Mouse (Mus musculus) limb, embryonic 14.5 days (tissue): ENCODE data around the gene Ctdspl. TPM values are rescaled to one million over a fixed set of nuclear protein-coding genes. Genes with fewer than 3 reads are reported as not detected.

ENCODE experiments used
- ATAC-seq: fragments of 200-750 bp; cut with Nextera tagmentation; 2 replicates; pipeline ENCODE4 v1.8.0; 2017; ENCODE audit warnings: low read depth, moderate number of reproducible peaks, moderate TSS enrichment; ENCODE audit not compliant: low FRiP score
- DNase-seq: peaks from one replicate; pipeline ENCODE4 v3.0.0-alpha.2; 2015; ENCODE audit warnings: low spot score
- H3K27ac ChIP-seq: fragments of 300-500 bp; sonication (generic); replicated peaks from 2 replicates; pipeline ENCODE4 v1.5.1; 2014; ENCODE audit warnings: low read depth, mild to moderate bottlenecking, low read length, moderate library complexity, mixed read lengths
- H3K27me3 ChIP-seq: fragments of 300-500 bp; sonication (generic); 2 replicates; pipeline ENCODE4 v1.6.1; 2014; ENCODE audit warnings: low read length, mixed read lengths; ENCODE audit not compliant: control insufficient read depth, insufficient read depth
- H3K36me3 ChIP-seq: fragments of 300-500 bp; sonication (generic); 2 replicates; pipeline ENCODE4 v1.6.1; 2014; ENCODE audit warnings: mild to moderate bottlenecking, low read length, moderate library complexity, mixed read lengths; ENCODE audit not compliant: control insufficient read depth, insufficient read depth
- H3K4me1 ChIP-seq: fragments of 300-500 bp; sonication (generic); 2 replicates; pipeline ENCODE4 v1.6.1; 2014; ENCODE audit warnings: antibody characterized with exemption, low read length, mixed read lengths; ENCODE audit not compliant: control insufficient read depth, insufficient read depth
- H3K4me2 ChIP-seq: fragments of 300-500 bp; sonication (generic); replicated peaks from 2 replicates; pipeline ENCODE4 v1.6.1; 2014; ENCODE audit warnings: low read depth, mild to moderate bottlenecking, low read length, moderate library complexity; ENCODE audit not compliant: severe bottlenecking
- H3K4me3 ChIP-seq: fragments of 300-500 bp; sonication (generic); replicated peaks from 2 replicates; pipeline ENCODE4 v1.5.1; 2014; ENCODE audit warnings: low read length
- H3K9ac ChIP-seq: fragments of 300-500 bp; sonication (generic); 2 replicates; pipeline ENCODE4 v1.6.1; 2014; ENCODE audit warnings: mild to moderate bottlenecking, low read depth, low read length, moderate library complexity; ENCODE audit not compliant: severe bottlenecking
- H3K9me3 ChIP-seq: fragments of 300-500 bp; sonication (generic); 2 replicates; pipeline ENCODE4 v1.6.1; 2016; ENCODE audit warnings: low read length; ENCODE audit not compliant: control insufficient read depth
- POLR2A ChIP-seq: fragments of 200-500 bp; IDR thresholded peaks from 2 replicates; pipeline ENCODE4 v1.8.0; 2012; ENCODE audit warnings: inconsistent platforms, mild to moderate bottlenecking, moderate library complexity, borderline replicate concordance; ENCODE audit not compliant: insufficient read depth, insufficient read length; ENCODE audit errors: extremely low read depth
- WGBS: fragments of 180-500 bp; shearing (Covaris S2); extraction: QIAGEN DNeasy Blood & Tissue Kit; methylation state at CpG from one replicate; pipeline ENCODE4 v1.1.7; 2014; 5-methylcytosine and 5-hydroxymethylcytosine counted together
- polyA plus RNA-seq, 2 experiments: library from polyadenylated mRNA; depleted of rRNA in 1 of 2; stranded (reverse) in 1 of 2; unstranded in 1 of 2; fragments of >200 nt; fragmentation: Nextera tagmentation in 1 of 2; extraction: Ambion mirVana in 1 of 2; gene quantifications; 2 replicates each; pipeline versions ENCODE4 v1.2.1 to v1.2.3; 2012 to 2014

Gene Ctdspl
- polyA plus RNA-seq, 2 experiments: 23.8 to 38.0 TPM

DNA sequence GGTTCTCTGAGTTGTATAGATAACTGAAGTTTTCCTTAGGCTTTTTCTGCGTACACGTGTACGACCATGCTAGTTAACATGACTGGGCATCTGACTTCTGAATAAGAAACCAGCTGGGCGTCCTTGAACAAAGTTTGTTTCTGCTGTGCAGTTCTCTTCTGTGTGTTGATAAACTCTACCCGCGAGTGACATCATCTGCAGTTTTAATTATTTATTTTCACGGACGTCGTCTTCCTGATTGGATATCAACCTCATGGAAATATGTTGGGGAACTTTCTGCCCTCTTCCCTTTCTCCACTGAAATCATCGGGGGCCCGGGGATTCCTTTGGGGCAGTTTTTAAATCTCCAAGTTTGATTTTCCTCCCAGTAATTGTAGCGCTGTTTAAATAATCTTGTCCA lies 8.1 kb downstream of the Ctdspl start:
- no peak overlapping the region for H3K4me2 ChIP-seq
- ATAC-seq (no peak), DNase-seq (no peak)
- H3K9me3 ChIP-seq: no peaks in the 10 kb centered on the region
- no peak overlapping the region for H3K9ac ChIP-seq
- H3K4me1 ChIP-seq: peaks cover 33% of the 10 kb centered on the region
- no peaks in the 10 kb centered on the region; the same call in 1 of the 2 replicates for H3K36me3 ChIP-seq
- TF ChIP-seq POLR2A: no peak
- no peak overlapping the region for H3K4me3 ChIP-seq
- H3K27ac ChIP-seq: no peak overlapping the region
- no peaks in the 10 kb centered on the region for H3K27me3 ChIP-seq
- WGBS: 81% methylated on average over 12 of the region's 12 CpGs

GRCm38 (mm10) chr9:118935098-118935497 lies 8.8 kb downstream of the Ctdspl start:
- no peak overlapping the region for H3K9ac ChIP-seq
- H3K27me3 ChIP-seq: no peaks in the 10 kb centered on the region
- peaks cover 35% of the 10 kb centered on the region for H3K4me1 ChIP-seq
- H3K36me3 ChIP-seq: no peaks in the 10 kb centered on the region; the same call in 1 of the 2 replicates
- H3K4me3 ChIP-seq: no peak overlapping the region
- ATAC-seq (no peak), DNase-seq (no peak)
- H3K9me3 ChIP-seq: no peaks in the 10 kb centered on the region
- TF ChIP-seq POLR2A: no peak
- H3K27ac ChIP-seq: no peak overlapping the region
- 44% methylated on average over 13 of the region's 13 CpGs for WGBS
- H3K4me2 ChIP-seq: no peak overlapping the region

GRCm38 (mm10) chr9:118936071-118936470 lies 9.8 kb downstream of the Ctdspl start:
- TF ChIP-seq POLR2A: no peak
- no peak overlapping the region for H3K9ac ChIP-seq
- no peak overlapping the region for H3K4me3 ChIP-seq
- WGBS: 24% methylated on average over 12 of the region's 12 CpGs
- H3K27ac ChIP-seq: no peak overlapping the region
- no peaks in the 10 kb centered on the region for H3K36me3 ChIP-seq
- no peak overlapping the region for H3K4me2 ChIP-seq
- ATAC-seq: no peak
- peaks cover 38% of the 10 kb centered on the region for H3K4me1 ChIP-seq
- H3K9me3 ChIP-seq: no peaks in the 10 kb centered on the region
- no peak for DNase-seq
- no peaks in the 10 kb centered on the region for H3K27me3 ChIP-seq

DNA sequence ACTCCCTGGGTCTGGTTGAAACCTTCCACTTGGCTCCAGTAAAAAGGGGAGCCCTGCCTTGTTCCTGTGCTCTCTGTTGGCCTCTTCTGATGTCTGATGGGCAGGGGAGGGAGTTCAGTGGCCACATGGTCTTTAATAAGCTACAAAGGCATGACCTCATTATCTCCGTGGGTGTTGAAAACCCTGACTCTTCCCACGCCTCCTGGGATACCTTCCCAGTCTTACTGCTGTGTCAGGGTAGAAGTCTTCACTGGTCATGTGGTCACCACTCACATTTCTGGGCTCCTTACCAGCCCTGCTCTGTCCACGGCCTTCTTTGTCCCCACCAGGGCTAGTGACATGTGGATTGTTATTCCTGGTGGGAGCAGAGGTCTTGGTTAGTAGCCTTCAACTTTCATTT lies 11.3 kb downstream of the Ctdspl start:
- Histone ChIP-seq H3K4me1 (peaks cover 38% of the 10 kb centered on the region), H3K27me3 (no peaks in the 10 kb centered on the region), H3K9ac (no peak overlapping the region), H3K9me3 (no peaks in the 10 kb centered on the region), H3K27ac (no peak overlapping the region), H3K4me3 (no peak overlapping the region), H3K4me2 (no peak overlapping the region), H3K36me3 (no peaks in the 10 kb centered on the region)
- TF ChIP-seq POLR2A: no peak
- DNase-seq (no peak), ATAC-seq (no peak)
- WGBS: 50% methylated on average over 3 of the region's 3 CpGs

DNA sequence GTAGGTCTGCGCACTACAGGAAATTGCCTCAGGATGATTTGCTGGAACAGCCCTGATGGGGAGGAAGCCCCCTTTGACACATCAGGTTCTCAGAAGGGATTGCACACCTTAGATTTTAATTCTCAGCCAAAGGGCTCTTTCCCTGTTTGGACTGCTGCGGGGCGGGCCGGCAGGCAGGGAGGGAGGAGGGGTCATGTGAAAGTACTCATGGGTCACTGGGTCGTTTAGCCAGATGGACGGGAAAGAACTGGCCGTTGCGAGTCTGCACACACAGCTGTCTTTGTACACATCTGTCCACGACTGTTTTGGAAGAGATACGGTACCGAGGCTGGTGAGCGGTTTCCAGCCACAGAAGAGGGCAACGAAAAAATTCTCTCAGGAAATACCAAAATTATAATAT lies 13.2 kb downstream of the Ctdspl start:
- peaks cover 38% of the 10 kb centered on the region for H3K4me1 ChIP-seq
- ATAC-seq (no peak), DNase-seq (no peak)
- H3K4me2 ChIP-seq: no peak overlapping the region
- H3K27ac ChIP-seq: peak overlapping the region; percentile 80
- H3K4me3 ChIP-seq: no peak overlapping the region
- no peak overlapping the region for H3K9ac ChIP-seq
- no peaks in the 10 kb centered on the region for H3K27me3 ChIP-seq
- H3K36me3 ChIP-seq: no peaks in the 10 kb centered on the region
- TF ChIP-seq POLR2A: no peak
- no peaks in the 10 kb centered on the region for H3K9me3 ChIP-seq
- 29% methylated on average over 13 of the region's 13 CpGs for WGBS

- WGBS: 72% methylated on average over 12 of the region's 12 CpGs
- ATAC-seq: no peak
- H3K27me3 ChIP-seq: no peaks in the 10 kb centered on the region
- no peak overlapping the region for H3K4me3 ChIP-seq
- H3K4me2 ChIP-seq: no peak overlapping the region
- H3K27ac ChIP-seq: peak overlapping the region; percentile 80
- H3K9ac ChIP-seq: no peak overlapping the region
- peaks cover 37% of the 10 kb centered on the region for H3K4me1 ChIP-seq
- no peak for DNase-seq
- TF ChIP-seq POLR2A: no peak
- H3K36me3 ChIP-seq: no peaks in the 10 kb centered on the region
- no peaks in the 10 kb centered on the region for H3K9me3 ChIP-seq
Observed at GRCm38 (mm10) chr9:118939831-118940230, 13.6 kb downstream of the Ctdspl start.
